ENCODE assay signal across 19 mouse cellular contexts in the genomic region with DNA sequence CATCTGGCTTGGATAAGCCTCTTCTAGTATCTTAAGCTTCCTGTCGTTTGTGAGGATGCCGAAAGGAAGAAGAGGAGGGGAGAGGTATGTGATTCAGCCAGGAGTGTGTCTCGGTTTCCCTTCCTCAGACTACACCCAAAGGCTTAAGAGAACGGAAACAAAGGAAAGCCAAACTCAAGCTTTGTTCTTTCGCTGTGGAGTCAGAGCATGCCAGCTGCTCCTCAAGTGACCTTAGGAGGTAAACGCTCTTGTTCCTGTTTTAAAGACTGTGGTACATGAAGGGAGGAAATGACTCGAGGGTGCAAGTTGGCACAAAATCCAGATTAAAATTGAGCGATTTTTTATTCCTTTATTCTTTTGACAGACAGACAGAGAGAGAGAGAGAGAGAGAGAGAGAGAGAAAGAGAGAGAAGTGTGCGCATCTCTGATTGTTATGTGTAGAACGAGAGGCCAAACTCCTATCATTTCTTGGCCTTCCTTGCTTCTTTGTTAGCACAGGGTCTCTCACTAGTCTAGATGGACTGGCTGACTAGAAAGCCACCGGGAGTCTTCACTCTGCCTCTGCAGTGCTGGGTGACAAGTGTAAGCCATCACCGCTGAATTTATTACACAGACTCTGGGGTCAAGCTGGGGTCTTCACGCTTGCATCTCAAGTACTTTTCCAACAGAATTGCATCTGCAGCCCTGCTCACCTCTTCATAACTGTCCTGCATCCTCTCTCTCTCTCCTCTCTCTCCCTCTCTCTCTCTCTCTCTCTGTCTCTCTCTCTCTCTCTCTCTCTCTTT.
DNase-seq lines count a peak whose midpoint lies in the region; ATAC-seq and TF ChIP-seq lines count a peak whose summit lies in the region.
"Had no signal": no experiment of that assay in that cellular context is flagged by ENCODE, and none has a peak within 500 bp of the region (broad histone marks: within the 10 kb centered on the region; RNA-seq: fewer than 3 reads in every experiment).

No protein-coding gene starts in this region.

- no peak overlapping the region for H3K9ac ChIP-seq in lung, postnatal 0 days (replicated peaks; ENCODE audit: low read depth)
- H3K9ac ChIP-seq: hindbrain, embryonic 14.5 days; liver, embryonic 12.5 days; stomach, embryonic 15.5 days had no signal

- H3K36me3 ChIP-seq in lung, postnatal 0 days (ENCODE audit: insufficient read depth, low read length): no peaks in the 10 kb centered on the region
- H3K36me3 ChIP-seq: liver, embryonic 12.5 days; stomach, embryonic 15.5 days had no signal

- peak; percentile 86 for ATAC-seq in lung, postnatal 0 days
- ATAC-seq in inflammation-experienced regulatory T-cells, adult 6 months: no peak
- ATAC-seq: intestine, embryonic 16.5 days; liver, embryonic 12.5 days had no signal

- H3K27ac ChIP-seq in lung, postnatal 0 days (ENCODE audit: low read length): peak overlapping the region; percentile 32
- H3K27ac ChIP-seq: hindbrain, embryonic 14.5 days; liver, embryonic 12.5 days; stomach, embryonic 15.5 days had no signal

- WGBS in lung, postnatal 0 days: 41% methylated on average over 13 of the region's 13 CpGs

- H3K4me3 ChIP-seq in lung, postnatal 0 days (ENCODE audit: low read depth, low read length): no peak overlapping the region
- H3K4me3 ChIP-seq: liver, embryonic 12.5 days; megakaryocyte, embryonic 14.5 days; stomach, embryonic 15.5 days had no signal

- H3K27me3 ChIP-seq in lung, postnatal 0 days (replicated peaks; ENCODE audit: insufficient read depth, low read length): no peaks in the 10 kb centered on the region
- H3K27me3 ChIP-seq: liver, embryonic 12.5 days; megakaryocyte, embryonic 14.5 days; stomach, embryonic 15.5 days had no signal

- no peak for TF ChIP-seq CTCF in lung, postnatal 0 days (IDR thresholded peaks at IDR 0.05)

- no peaks in the 10 kb centered on the region for H3K4me1 ChIP-seq in lung, postnatal 0 days (ENCODE audit: insufficient read depth, low read depth, low read length)
- H3K4me1 ChIP-seq: liver, embryonic 12.5 days; megakaryocyte, embryonic 14.5 days; stomach, embryonic 15.5 days had no signal

- no peak overlapping the region for H3K4me2 ChIP-seq in lung, postnatal 0 days (replicated peaks; ENCODE audit: low read depth, low read length)
- H3K4me2 ChIP-seq: heart, embryonic 11.5 days; hindbrain, embryonic 14.5 days; liver, embryonic 12.5 days; stomach, embryonic 15.5 days had no signal

- peak; percentile 3 for DNase-seq in kidney, postnatal 14 days
- DNase-seq in kidney, adult 9 months: no peak
- DNase-seq in embryo, embryonic 11 days: peak; percentile 41
- DNase-seq in lung, postnatal 0 days (ENCODE audit: low spot score): peak; percentile 69
- DNase-seq in mesoderm, embryonic 11.5 days (ENCODE audit: low read depth, low spot score): peak; percentile 60
- no peak for DNase-seq in cerebellum, postnatal 25 days
- DNase-seq in cerebellum, adult 11-12 months: no peak
- DNase-seq: adrenal gland, postnatal 10 days; B cell, adult 2 months; cerebellum, adult 18-20 months; heart, postnatal 14 days; right cerebral cortex, adult 18-20 months had no signal

- TF ChIP-seq EP300 in lung, postnatal 0 days (IDR thresholded peaks at IDR 0.05): peak; percentile 85

- H3K9me3 ChIP-seq in lung, postnatal 0 days (ENCODE audit: low read length): no peaks in the 10 kb centered on the region
- H3K9me3 ChIP-seq: liver, embryonic 12.5 days; stomach, embryonic 15.5 days had no signal

Comparison
In these comparisons a context has a peak if more than half of its experiments do, and no peak if none do; other contexts are left out.
1. DNase-seq: peak in kidney, postnatal 14 days (single experiment), embryo, embryonic 11 days (single experiment), lung, postnatal 0 days (single experiment) and mesoderm, embryonic 11.5 days (single experiment); none in kidney, adult 9 months (single experiment), cerebellum, postnatal 25 days (0 of 2) and cerebellum, adult 11-12 months (single experiment).